Mouse (Mus musculus) cortical plate, adult 2 months (tissue): Measurements from ENCODE around the gene Exosc1.
A peak's percentile ranks its signal among the peaks of the same experiment; 100 is the strongest.

ENCODE experiments used
- CTCF ChIP-seq: fragments of 200-500 bp; IDR thresholded peaks from 2 replicates; pipeline ENCODE4 v1.5.1; 2011; ENCODE audit warnings: mild to moderate bottlenecking, control low read depth, low read length; ENCODE audit not compliant: insufficient read depth; ENCODE audit errors: extremely low read depth
- POLR2A ChIP-seq: fragments of 200-500 bp; IDR thresholded peaks from 2 replicates; pipeline ENCODE4 v1.6.1; 2011; ENCODE audit warnings: mild to moderate bottlenecking, low read length, control low read depth; ENCODE audit not compliant: insufficient read depth; ENCODE audit errors: extremely low read depth

- TF ChIP-seq CTCF = peak; percentile 24; the same call in 1 of the 2 replicates
- TF ChIP-seq POLR2A = no peak
Measured at GRCm38 (mm10) chr19:41952287-41952686, 19.1 kb upstream of the Exosc1 start.
